Mouse (Mus musculus) embryonic facial prominence, embryonic 10.5 days (tissue): ENCODE measurements around the gene Cfap69. TPM values are rescaled to one million over a fixed set of nuclear protein-coding genes. Genes with fewer than 3 reads are reported as not detected.

ENCODE experiments used
- DNase-seq: peaks from one replicate; pipeline ENCODE4 v3.0.0-alpha.2; 2017; ENCODE audit warnings: low spot score
- H3K27ac ChIP-seq: fragments of 300-500 bp; sonication (generic); replicated peaks from 2 replicates; pipeline ENCODE4 v1.5.1; 2016; ENCODE audit warnings: mild to moderate bottlenecking
- H3K27me3 ChIP-seq: fragments of 300-500 bp; sonication (generic); replicated peaks from 2 replicates; pipeline ENCODE4 v1.6.1; 2016; ENCODE audit warnings: low read depth, mild to moderate bottlenecking; ENCODE audit not compliant: poor library complexity, severe bottlenecking
- H3K36me3 ChIP-seq: fragments of 300-500 bp; sonication (generic); replicated peaks from 2 replicates; pipeline ENCODE4 v1.6.1; 2016; ENCODE audit warnings: mild to moderate bottlenecking, moderate library complexity
- H3K4me1 ChIP-seq: fragments of 300-500 bp; sonication (generic); 2 replicates; pipeline ENCODE4 v1.6.1; 2016
- H3K4me3 ChIP-seq: fragments of 300-500 bp; sonication (generic); 2 replicates; pipeline ENCODE4 v1.5.1; 2016; ENCODE audit warnings: mild to moderate bottlenecking, moderate library complexity
- H3K9me3 ChIP-seq: fragments of 300-500 bp; sonication (generic); 2 replicates; pipeline ENCODE4 v1.6.1; 2016; ENCODE audit warnings: mild to moderate bottlenecking
- WGBS: fragments of 180-500 bp; shearing (Covaris S2); methylation state at CpG from one replicate; pipeline ENCODE4 v1.1.7; 2016; 5-methylcytosine and 5-hydroxymethylcytosine counted together
- polyA plus RNA-seq: library from polyadenylated mRNA; unstranded; fragments of >200 nt; fragmentation: Nextera tagmentation; extraction: Ambion mirVana; gene quantifications from 2 replicates; pipeline ENCODE4 v1.2.1, GENCODE M21; 2016

Gene Cfap69
- polyA plus RNA-seq, 1 experiment from 2014 or later: 2.9 TPM

DNA sequence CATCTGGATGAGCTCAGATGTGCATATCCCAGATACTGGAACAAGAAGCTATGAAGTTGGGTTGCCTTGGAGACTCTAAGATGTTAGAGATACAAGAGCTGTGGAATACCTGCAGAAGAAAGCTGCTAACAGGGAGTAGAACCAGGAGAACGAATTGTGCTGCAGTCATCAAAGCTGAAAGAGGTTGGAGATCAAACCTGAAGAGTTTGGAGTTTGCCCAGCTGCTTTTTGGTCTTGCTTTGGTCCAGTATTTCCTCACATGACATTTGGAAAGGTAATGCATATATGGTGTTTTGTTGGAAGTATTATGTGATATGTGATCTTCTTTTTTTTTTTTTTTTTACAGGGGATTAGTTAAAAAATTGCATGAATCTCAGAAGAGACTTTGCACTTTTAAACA lies 127.9 kb downstream of the Cfap69 start:
- 91% methylated on average over 1 of the region's 1 CpGs for WGBS
- no peak for DNase-seq
- Histone ChIP-seq H3K27ac (no peak overlapping the region), H3K36me3 (peaks cover 48% of the 10 kb centered on the region), H3K4me1 (no peaks in the 10 kb centered on the region), H3K27me3 (no peaks in the 10 kb centered on the region), H3K9me3 (no peaks in the 10 kb centered on the region), H3K4me3 (no peak overlapping the region)

DNA sequence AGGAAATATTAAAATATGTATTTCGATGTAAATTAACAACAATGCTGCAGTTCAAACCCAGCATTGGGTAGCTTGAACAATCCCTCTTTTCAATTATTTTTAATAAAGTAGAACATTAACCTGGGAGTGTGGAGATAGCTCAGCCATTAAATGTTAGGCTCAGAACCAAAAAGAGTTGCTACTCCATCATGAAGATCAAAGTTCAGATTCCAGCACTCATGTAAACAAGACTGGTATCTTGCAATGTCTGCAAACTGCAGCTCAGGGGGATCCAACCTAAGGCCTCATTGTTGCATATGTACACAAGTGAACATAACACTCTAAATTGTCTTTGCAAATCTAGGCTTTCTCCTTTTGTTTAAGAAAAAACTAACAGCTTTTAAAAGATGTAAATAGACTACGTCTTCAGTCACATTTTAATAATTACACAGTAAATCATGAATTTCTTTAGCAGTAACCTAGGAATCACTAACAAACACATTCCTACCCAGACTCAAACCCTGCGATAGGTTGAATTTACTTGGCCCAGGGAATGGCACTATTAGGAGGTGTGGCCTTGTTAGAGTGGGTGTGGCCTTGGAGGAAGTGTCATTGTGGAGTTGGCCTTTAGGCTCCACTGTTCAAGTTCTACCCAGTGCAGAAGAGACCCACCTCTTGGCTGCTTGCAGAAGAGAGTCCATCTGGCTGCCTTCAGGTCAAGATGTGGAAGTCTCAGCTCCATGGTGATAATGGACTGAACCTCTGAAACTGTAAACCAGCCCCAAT lies 130.2 kb downstream of the Cfap69 start:
- H3K4me3 ChIP-seq: no peak overlapping the region
- no peaks in the 10 kb centered on the region for H3K9me3 ChIP-seq
- 92% methylated on average over 3 of the region's 3 CpGs for WGBS
- no peaks in the 10 kb centered on the region for H3K4me1 ChIP-seq
- H3K27ac ChIP-seq: no peak overlapping the region
- no peaks in the 10 kb centered on the region for H3K27me3 ChIP-seq
- peaks cover 25% of the 10 kb centered on the region for H3K36me3 ChIP-seq
- no peak for DNase-seq

Other genes with a start within 250 kb of the Cfap69 start
- 17.2 and 18.3 TPM in 2 replicates for gene Cdk14, start 243.9 kb downstream of the Cfap69 start, polyA plus RNA-seq
- gene 1700015F17Rik, start 185.1 kb downstream of the Cfap69 start, polyA plus RNA-seq: not detected in 2 replicates
- gene Cldn12, start 149.3 kb downstream of the Cfap69 start, polyA plus RNA-seq: 32.4 and 34.5 TPM in 2 replicates
- gene Gtpbp10, start 104.7 kb downstream of the Cfap69 start, polyA plus RNA-seq: 38.0 and 39.5 TPM in 2 replicates
- gene Gm8773, start 90.4 kb downstream of the Cfap69 start, polyA plus RNA-seq: 1.5 and 1.8 TPM in 2 replicates
- gene Steap2, start 30.3 kb upstream of the Cfap69 start, polyA plus RNA-seq: 6.4 and 8.6 TPM in 2 replicates
- gene Steap1, start 85.1 kb upstream of the Cfap69 start, polyA plus RNA-seq: 6.0 and 6.1 TPM in 2 replicates